29 mouse cellular contexts compared by ENCODE assay signal in the genomic region with DNA sequence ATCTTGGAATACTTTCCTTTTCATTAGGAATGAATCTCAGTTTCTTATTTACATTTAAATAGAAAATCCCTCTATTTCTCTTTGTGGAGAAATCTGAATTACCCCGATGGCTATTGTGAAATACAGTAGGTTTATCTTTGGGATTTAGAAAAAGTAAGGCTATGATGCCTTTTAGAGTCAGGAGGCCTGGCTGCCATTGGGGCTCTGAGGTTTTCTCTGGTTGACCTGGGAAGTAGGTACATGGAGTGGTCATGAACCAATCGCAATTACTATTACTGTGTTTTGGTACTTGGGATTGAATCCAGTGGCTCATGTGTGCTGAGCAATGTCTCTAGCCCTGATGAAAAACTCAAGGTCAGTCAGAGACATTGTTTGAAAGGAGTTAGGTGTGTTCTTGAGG. TPM values are rescaled to one million over a fixed set of nuclear protein-coding genes. Genes with fewer than 3 reads are reported as not detected.
DNase-seq lines count a peak whose midpoint lies in the region; ATAC-seq and TF ChIP-seq lines count a peak whose summit lies in the region.
"Had no signal": no experiment of that assay in that cellular context is flagged by ENCODE, and none has a peak within 500 bp of the region (broad histone marks: within the 10 kb centered on the region; RNA-seq: fewer than 3 reads in every experiment).

No protein-coding gene starts in this region.

- no peak for TF ChIP-seq CTCF in heart, postnatal 0 days (IDR thresholded peaks at IDR 0.05; ENCODE audit: low read depth)

- no peak overlapping the region for H3K4me3 ChIP-seq in heart, embryonic 11.5 days (ENCODE audit: low read depth, low read length)
- no peak overlapping the region for H3K4me3 ChIP-seq in heart, postnatal 0 days (ENCODE audit: low read depth, low read length)
- no peak overlapping the region for H3K4me3 ChIP-seq in brown adipose tissue, adult 24 weeks (ENCODE audit: insufficient read depth, low read depth, low read length)
- H3K4me3 ChIP-seq: embryonic facial prominence, embryonic 13.5 days; embryonic facial prominence, embryonic 15.5 days; erythroblast, embryonic 14.5 days; forebrain, embryonic 10.5 days; forebrain, embryonic 12.5 days had no signal

- H3K4me2 ChIP-seq in heart, embryonic 11.5 days, result no peak overlapping the region
- H3K4me2 ChIP-seq in heart, postnatal 0 days (ENCODE audit: low read depth, low read length), result no peak overlapping the region
- H3K4me2 ChIP-seq: embryonic facial prominence, embryonic 13.5 days; embryonic facial prominence, embryonic 15.5 days; forebrain, embryonic 12.5 days had no signal

- no peaks in the 10 kb centered on the region for H3K27me3 ChIP-seq in heart, embryonic 11.5 days (ENCODE audit: control insufficient read depth, insufficient read depth, low read length)
- H3K27me3 ChIP-seq in heart, postnatal 0 days (ENCODE audit: control insufficient read depth, insufficient read depth, low read length), result no peaks in the 10 kb centered on the region
- H3K27me3 ChIP-seq: CH12.LX; embryonic facial prominence, embryonic 13.5 days; embryonic facial prominence, embryonic 15.5 days; forebrain, embryonic 12.5 days; Patski had no signal

- H3K27ac ChIP-seq in heart, embryonic 11.5 days (ENCODE audit: low read depth, low read length), result peak overlapping the region; percentile 47
- 0 out of 2 replicates have a peak overlapping the region, but pooled peaks have one; percentile 11 for H3K27ac ChIP-seq in heart, postnatal 0 days (ENCODE audit: low read depth)
- H3K27ac ChIP-seq in brown adipose tissue, adult 24 weeks (replicated peaks; ENCODE audit: low read depth, low read length), result peak overlapping the region; percentile 44
- H3K27ac ChIP-seq: embryonic facial prominence, embryonic 13.5 days; embryonic facial prominence, embryonic 15.5 days; forebrain, embryonic 10.5 days; forebrain, embryonic 12.5 days had no signal

- H3K9me3 ChIP-seq in heart, embryonic 11.5 days (replicated peaks; ENCODE audit: control insufficient read depth, low read length), result no peaks in the 10 kb centered on the region
- H3K9me3 ChIP-seq in heart, postnatal 0 days (replicated peaks; ENCODE audit: control insufficient read depth, low read length), result no peaks in the 10 kb centered on the region
- H3K9me3 ChIP-seq: embryonic facial prominence, embryonic 13.5 days; embryonic facial prominence, embryonic 15.5 days; forebrain, embryonic 10.5 days; forebrain, embryonic 12.5 days; G1E had no signal

- 89% methylated on average over 2 of the region's 2 CpGs for WGBS in heart, embryonic 11.5 days (ENCODE audit: insufficient replicate concordance)
- WGBS in heart, postnatal 0 days, result 92% methylated on average over 2 of the region's 2 CpGs

- TF ChIP-seq EP300 in heart, postnatal 0 days (IDR thresholded peaks at IDR 0.05; ENCODE audit: low read depth), result no peak

- ATAC-seq in heart, embryonic 11.5 days (replicated peaks; ENCODE audit: insufficient number of reproducible peaks, low FRiP score, low TSS enrichment), result no peak
- no peak for ATAC-seq in heart, postnatal 0 days (ENCODE audit: insufficient read depth, low read depth)
- ATAC-seq: activated CD4-positive, CD25-positive, alpha-beta regulatory T cell, adult 4 months; CD4-positive, CD25-positive, alpha-beta regulatory T cell, adult 4 months; forebrain, embryonic 14.5 days; Patski had no signal

- peaks cover 13% of the 10 kb centered on the region for H3K4me1 ChIP-seq in heart, embryonic 11.5 days (ENCODE audit: control insufficient read depth, insufficient read depth, low read length)
- H3K4me1 ChIP-seq in heart, postnatal 0 days (ENCODE audit: control insufficient read depth, insufficient read depth), result peaks cover 23% of the 10 kb centered on the region
- peaks cover 12% of the 10 kb centered on the region for H3K4me1 ChIP-seq in brown adipose tissue, adult 24 weeks (ENCODE audit: control insufficient read depth, insufficient read depth, insufficient read length, low read length)

- peak; percentile 73 for DNase-seq in heart, adult 11 months
- DNase-seq in heart, adult 9 months (ENCODE audit: low spot score in 2 of 2), result no peak
- no peak for DNase-seq in heart, postnatal 36 days
- peak; percentile 2 for DNase-seq in heart, postnatal 0 days (ENCODE audit: low spot score)
- no peak for DNase-seq in heart, adult 8-10 months (ENCODE audit: low spot score)
- DNase-seq: adrenal gland, adult 8-10 months; adrenal gland, postnatal 14 days; adrenal gland, postnatal 36 days; B cell, adult 2 months; cerebellum, adult 11 months; cerebellum, adult 18-20 months; cerebellum, adult 8-10 months; cerebellum, adult 9-11 months; cerebellum, postnatal 14 days; cerebellum, postnatal 36 days; embryo, embryonic 11 days had no signal

- H3K9ac ChIP-seq in heart, embryonic 11.5 days (ENCODE audit: low read depth, low read length), result no peak overlapping the region
- no peak overlapping the region for H3K9ac ChIP-seq in heart, postnatal 0 days (replicated peaks; ENCODE audit: low read depth, low read length)
- H3K9ac ChIP-seq: embryonic facial prominence, embryonic 13.5 days; embryonic facial prominence, embryonic 15.5 days; forebrain, embryonic 12.5 days had no signal

- intact Hi-C loops in heart, postnatal 36 days (cut with DNase I), result no loop called here

- H3K36me3 ChIP-seq in heart, embryonic 11.5 days (ENCODE audit: control insufficient read depth, insufficient read depth, low read length), result no peaks in the 10 kb centered on the region
- no peaks in the 10 kb centered on the region for H3K36me3 ChIP-seq in heart, postnatal 0 days (replicated peaks; ENCODE audit: control insufficient read depth, insufficient read depth, low read length)
- H3K36me3 ChIP-seq: embryonic facial prominence, embryonic 13.5 days; embryonic facial prominence, embryonic 15.5 days; forebrain, embryonic 10.5 days; forebrain, embryonic 12.5 days had no signal

RNA-seq across cellular contexts. Expression of a gene that starts 12.1 kb away (rescaled TPM):
- polyA plus RNA-seq in heart, embryonic 11.5 days (2014; fragmentation: Nextera tagmentation; extraction: Ambion mirVana), result 4.0 and 4.5 TPM in 2 replicates
- 10 to 100 TPM; 17.8 to 18.6 TPM for total RNA-seq in heart, postnatal 36 days (2021)
- total RNA-seq in heart, postnatal 0 days (2014; rRNA removed; ENCODE audit: low replicate concordance), result 15.2 and 17.8 TPM in 2 replicates
- polyA plus RNA-seq in heart, postnatal 0 days (2015; fragmentation: Nextera tagmentation; extraction: Ambion mirVana), result 3.5 and 3.9 TPM in 2 replicates
- 10 to 100 TPM; 15.4 to 17.3 (median 16.4) TPM for total RNA-seq in heart, adult 8-10 months (2022)
- polyA plus RNA-seq in brown adipose tissue, adult 24 weeks (2012; ENCODE audit: insufficient read depth, insufficient read length, missing spikeins), result 5.9 and 7.5 TPM in 2 replicates

Comparison
In these comparisons a context has a peak if more than half of its experiments do, and no peak if none do; other contexts are left out.
1. DNase-seq: peak in heart, adult 11 months (single experiment) and heart, postnatal 0 days (single experiment); none in heart, adult 9 months (0 of 2), heart, postnatal 36 days (0 of 2) and heart, adult 8-10 months (single experiment).
2. Peak in every context shown above with its lines, with median percentiles within 50 percentile points of each other: H3K27ac ChIP-seq.